Mouse (Mus musculus): Measurements from ENCODE around the gene Pafah1b2.

DNA sequence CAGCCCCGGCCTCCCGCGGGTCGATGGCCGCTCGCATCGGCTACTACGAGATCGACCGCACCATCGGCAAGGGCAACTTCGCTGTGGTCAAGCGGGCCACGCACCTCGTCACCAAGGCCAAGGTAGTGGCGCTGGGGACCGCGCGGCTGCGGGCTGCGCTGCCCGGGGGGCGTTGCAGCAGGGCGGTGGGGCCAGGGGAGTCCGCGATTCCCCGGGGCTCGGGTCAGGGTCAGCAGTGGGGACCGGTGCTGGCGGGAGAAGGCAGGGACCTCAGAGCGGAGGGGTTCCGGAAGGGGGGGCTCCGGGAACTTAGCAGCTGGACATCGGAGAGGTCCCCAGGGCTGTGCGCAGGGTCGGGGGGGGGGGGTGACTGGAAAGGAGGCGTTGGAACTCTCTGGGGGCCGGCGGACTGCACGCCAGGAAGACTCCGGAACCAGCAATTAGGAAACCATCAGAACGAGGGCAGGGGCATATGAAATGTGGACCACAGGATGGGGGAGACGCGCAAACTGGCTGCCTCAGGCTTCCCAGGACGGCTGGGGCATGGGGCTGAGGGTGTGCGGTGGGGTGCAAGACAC, 608 bp upstream of the Pafah1b2 start:
- TF ChIP-seq CTCF (IDR thresholded peaks at IDR 0.05) (no peak), POLR2A (IDR thresholded peaks at IDR 0.05; ENCODE audit: insufficient read depth, low read depth, low read length) (no peak)

Data from heart, adult 2 months (tissue).